Mouse (Mus musculus) adrenal gland, postnatal 4 days (tissue): ENCODE measurements around the gene Cpsf4l. TPM values are rescaled to one million over a fixed set of nuclear protein-coding genes. Genes with fewer than 3 reads are reported as not detected.

Experiments used
- total RNA-seq, 2 experiments: library from RNA; stranded (reverse); gene quantifications; 2 replicates each; pipeline ENCODE4 v1.2.3; 2021

The Cpsf4l gene
- total RNA-seq, 2 experiments from 2014 or later = 0.62 to 0.68 TPM

Other genes with a start within 250 kb of the Cpsf4l start
- gene Sstr2, start 90.7 kb downstream of the Cpsf4l start, total RNA-seq = 1 to 10 TPM; 3.6 to 4.8 TPM
- gene Cog1, start 60.8 kb downstream of the Cpsf4l start, total RNA-seq = 10 to 100 TPM; 34.9 to 41.8 TPM
- gene Slc39a11, start 59.9 kb downstream of the Cpsf4l start, total RNA-seq = 10 to 100 TPM; 23.9 to 26.0 TPM
- gene Fam104a, start 25.9 kb downstream of the Cpsf4l start, total RNA-seq = 10 to 100 TPM; 32.5 to 33.5 TPM
- gene D11Wsu47e, start 25.6 kb downstream of the Cpsf4l start, total RNA-seq = 10 to 100 TPM; 24.7 to 25.9 TPM
- 10 to 100 TPM; 86.9 to 95.5 TPM for gene Cdc42ep4, start 41.9 kb upstream of the Cpsf4l start, total RNA-seq